Mouse (Mus musculus) myocyte (in vitro differentiated cells): ENCODE measurements around the gene Tle2.

Experiments used
- MAX ChIP-seq: IDR thresholded peaks from one replicate; pipeline ENCODE4 v1.6.1; 2011; ENCODE audit warnings: low read depth, mild to moderate bottlenecking, control low read depth
- MYOG ChIP-seq, 3 experiments: IDR thresholded peaks; one replicate each; pipeline ENCODE4 v1.6.1; 2011; ENCODE audit warnings: control low read depth in 2 of 3, low read depth in 2 of 3, mild to moderate bottlenecking in 2 of 3; ENCODE audit not compliant: insufficient read length in 2 of 3, control insufficient read depth in 1 of 3, insufficient read depth in 1 of 3
- POLR2A ChIP-seq: IDR thresholded peaks from one replicate; pipeline ENCODE4 v1.6.1; 2011; ENCODE audit warnings: low read depth, mild to moderate bottlenecking, control low read depth, moderate library complexity; ENCODE audit not compliant: insufficient read length
- TCF3 ChIP-seq: IDR thresholded peaks from one replicate; pipeline ENCODE4 v1.6.1; 2011; ENCODE audit warnings: low read depth, control low read depth; ENCODE audit not compliant: insufficient read length
- USF1 ChIP-seq: IDR thresholded peaks from one replicate; pipeline ENCODE4 v1.6.1; 2011; ENCODE audit warnings: low read depth, mild to moderate bottlenecking, control low read depth, moderate library complexity

DNA sequence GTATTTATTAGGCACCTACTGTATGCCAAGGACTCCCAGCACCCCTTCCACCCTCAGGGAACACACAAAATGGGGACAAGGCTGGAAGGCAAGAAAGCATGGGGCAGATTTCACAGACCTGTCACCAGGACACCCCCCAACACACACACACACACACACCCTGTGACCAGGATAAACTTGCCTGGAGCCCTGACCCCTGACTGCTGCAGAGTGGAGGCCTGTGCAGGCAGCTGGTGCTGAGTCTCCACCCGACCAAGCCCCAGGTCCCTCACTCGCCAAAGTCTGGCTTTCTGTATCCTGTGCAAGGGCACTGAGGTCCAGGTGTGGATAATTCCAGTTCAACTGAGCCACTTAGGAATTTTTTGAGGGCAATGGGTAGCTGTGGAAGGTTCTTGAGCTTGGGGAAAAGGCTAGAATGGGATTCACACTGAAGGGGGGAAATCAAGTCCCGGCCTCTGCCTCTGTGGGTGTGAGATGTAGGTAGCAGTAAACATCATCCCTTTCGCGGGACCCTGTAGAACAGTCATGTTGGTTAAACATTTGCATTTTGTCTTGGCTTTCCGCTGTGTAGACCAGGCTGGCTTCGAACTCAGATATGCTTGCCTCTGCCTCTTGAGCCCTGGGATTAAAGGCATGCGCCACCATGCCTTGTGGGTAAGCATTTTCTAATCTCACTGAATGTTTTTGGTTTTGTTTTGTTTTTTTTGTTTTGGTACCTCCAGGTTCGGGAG lies 4.7 kb upstream of the Tle2 start:
- TF ChIP-seq MYOG (IDR thresholded peaks at IDR 0.05; ENCODE audit: control insufficient read depth in 1 of 3, insufficient read depth in 1 of 3, insufficient read length in 2 of 3, low read depth in 2 of 3): no peak
- TF ChIP-seq POLR2A: no peak
- no peak for TF ChIP-seq USF1
- TF ChIP-seq TCF3: no peak
- TF ChIP-seq MAX: no peak
